Mouse (Mus musculus): ENCODE measurements around the gene Ass1. TPM values are rescaled to one million over a fixed set of nuclear protein-coding genes. Genes with fewer than 3 reads are reported as not detected.

Ass1 gene
- 10.4 and 12.5 TPM in 2 replicates for polyA plus RNA-seq (2015; fragmentation: Nextera tagmentation; extraction: Ambion mirVana)

DNA sequence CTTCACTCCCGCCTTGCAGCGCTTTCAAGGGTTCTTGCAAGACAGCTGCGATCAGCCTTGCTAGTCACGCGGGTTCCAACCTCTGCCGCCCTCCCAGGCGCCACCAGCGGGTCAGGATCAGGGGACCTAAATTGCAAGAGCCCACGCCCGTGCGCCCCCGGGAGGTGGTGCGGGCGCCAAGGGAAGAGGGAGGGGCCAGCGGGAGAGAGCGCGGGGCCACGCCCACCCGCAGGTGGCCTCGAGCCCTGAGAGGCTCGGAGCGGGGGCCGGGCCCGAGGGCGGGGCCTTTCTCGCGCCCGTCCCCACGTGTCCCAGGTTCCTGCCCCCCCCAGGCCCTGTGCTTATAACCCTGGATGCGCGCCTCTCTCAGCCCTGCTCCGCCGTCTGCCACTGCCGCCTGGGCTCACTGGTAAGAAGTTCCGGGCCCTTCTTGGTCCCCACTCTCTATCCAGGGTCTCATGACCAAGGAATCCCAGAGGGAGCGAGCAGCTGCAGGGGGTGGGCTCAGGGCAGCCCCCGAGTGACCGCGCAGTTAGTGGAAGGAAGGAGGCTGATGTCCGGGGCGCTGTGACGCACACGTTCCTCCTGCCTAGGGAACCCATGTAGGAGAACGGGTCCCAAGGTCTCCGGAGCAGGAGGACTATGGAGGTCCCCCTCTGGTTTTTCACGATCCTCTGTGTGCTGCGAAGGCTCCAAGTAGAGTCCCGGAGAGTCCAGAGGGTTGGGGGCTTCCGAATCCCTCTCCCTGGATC, at the start of gene Ass1:
Gene Ass1, plus strand, starts transcription at position 277 of the 752 bp plus-strand sequence.
- Histone ChIP-seq H3K9ac (peak within 1 kb of the TSS; percentile 79), H3K4me3 (peak within 1 kb of the TSS; percentile 57), H3K27ac (replicated peaks) (0 out of 2 replicates have a peak within 1 kb of the TSS, but pooled peaks have one; percentile 8), H3K36me3 (no peaks in the 10 kb centered on the region), H3K9me3 (no peaks in the 10 kb centered on the region), H3K4me1 (peaks cover 21% of the 10 kb centered on the region), H3K4me2 (peak within 1 kb of the TSS; percentile 97), H3K27me3 (replicated peaks) (peaks cover 48% of the 10 kb centered on the region)
- ATAC-seq (ENCODE audit: extremely low read depth, insufficient number of reproducible peaks, low FRiP score, low TSS enrichment), result peak; percentile 62; the same call in 1 of the 2 replicates
- WGBS, result 1% methylated on average over 49 of the region's 49 CpGs

DNA sequence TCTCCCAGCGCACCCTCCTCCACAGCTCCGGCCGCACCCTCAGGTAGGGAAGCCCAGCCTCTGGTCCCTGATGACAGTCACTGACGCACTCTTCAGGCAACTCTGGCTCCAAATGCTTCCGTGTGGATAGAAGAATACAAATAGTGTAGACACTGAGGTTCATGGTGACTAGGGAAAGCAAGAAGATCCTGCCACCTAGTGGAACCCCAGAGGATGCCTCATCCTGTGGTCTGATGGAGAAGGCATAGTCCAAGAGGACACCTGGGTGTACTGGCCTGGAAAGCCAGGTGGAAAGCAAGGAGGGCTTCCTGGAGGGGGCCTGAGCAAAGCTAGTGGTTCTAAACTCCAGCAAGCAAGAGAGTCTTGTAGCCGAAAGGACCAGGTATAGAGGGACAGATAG, 49.1 kb upstream of the Ass1 start:
- Histone ChIP-seq H3K4me3 (no peak overlapping the region), H3K27me3 (replicated peaks) (peaks cover 48% of the 10 kb centered on the region), H3K4me2 (no peak overlapping the region), H3K9me3 (no peaks in the 10 kb centered on the region), H3K9ac (no peak overlapping the region), H3K4me1 (peaks cover 8% of the 10 kb centered on the region), H3K36me3 (no peaks in the 10 kb centered on the region), H3K27ac (replicated peaks) (no peak overlapping the region)
- no peak for ATAC-seq (ENCODE audit: extremely low read depth, insufficient number of reproducible peaks, low FRiP score, low TSS enrichment)
- WGBS, result 72% methylated on average over 6 of the region's 6 CpGs

- Histone ChIP-seq H3K36me3 (no peaks in the 10 kb centered on the region), H3K9me3 (no peaks in the 10 kb centered on the region), H3K4me3 (no peak overlapping the region), H3K4me1 (peaks cover 8% of the 10 kb centered on the region), H3K27ac (replicated peaks) (no peak overlapping the region), H3K4me2 (no peak overlapping the region), H3K27me3 (replicated peaks) (peaks cover 60% of the 10 kb centered on the region), H3K9ac (no peak overlapping the region)
- 60% methylated on average over 6 of the region's 6 CpGs for WGBS
- ATAC-seq (ENCODE audit: extremely low read depth, insufficient number of reproducible peaks, low FRiP score, low TSS enrichment), result no peak
These were observed 47.4 kb upstream of the Ass1 start for GRCm38 (mm10) chr2:31422576-31422975.

DNA sequence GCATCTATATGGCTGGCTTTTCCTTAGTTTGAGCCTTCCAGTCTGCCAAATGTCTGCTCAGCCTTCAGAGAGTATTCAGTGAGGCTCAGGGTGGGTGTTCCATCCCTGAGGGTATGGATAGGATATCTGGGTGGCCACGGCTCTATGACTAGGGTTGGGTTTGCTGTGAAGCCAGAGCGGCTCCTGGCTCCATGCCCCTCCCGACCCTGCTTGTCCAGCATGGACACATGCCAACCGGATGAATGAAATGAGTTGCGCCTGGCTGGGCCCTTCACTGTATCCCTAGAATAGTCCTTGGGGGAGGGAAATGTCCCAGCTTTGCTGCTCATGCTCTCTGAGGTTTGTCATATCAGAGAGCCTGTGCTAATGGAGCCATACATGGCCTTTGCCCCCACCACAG, 38.5 kb upstream of the Ass1 start:
- Histone ChIP-seq H3K4me2 (no peak overlapping the region), H3K4me1 (peaks cover 7% of the 10 kb centered on the region)

DNA sequence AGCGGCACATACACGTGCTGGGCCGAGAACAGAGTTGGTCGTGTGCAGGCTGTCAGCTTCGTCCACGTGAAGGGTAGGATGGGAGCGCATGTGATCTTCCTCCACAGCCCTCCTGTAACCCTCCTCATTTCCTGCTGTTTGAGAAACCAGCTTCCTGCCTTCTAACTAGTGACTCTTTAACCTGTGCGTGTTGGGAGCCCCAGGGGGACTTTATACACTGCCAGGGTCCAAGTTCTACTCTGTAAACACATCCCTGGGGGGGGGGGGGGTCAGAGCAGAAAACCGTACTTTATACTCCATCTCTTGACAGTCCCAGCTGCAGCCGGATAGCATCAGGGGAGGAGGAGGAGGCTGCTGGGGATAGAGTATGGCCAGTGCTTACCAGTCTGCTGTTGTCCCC, 35.3 kb upstream of the Ass1 start:
- Histone ChIP-seq H3K9me3 (no peaks in the 10 kb centered on the region), H3K27me3 (replicated peaks) (peaks cover 37% of the 10 kb centered on the region), H3K36me3 (no peaks in the 10 kb centered on the region), H3K4me3 (no peak overlapping the region), H3K9ac (no peak overlapping the region), H3K4me2 (no peak overlapping the region), H3K4me1 (peaks cover 7% of the 10 kb centered on the region), H3K27ac (replicated peaks) (no peak overlapping the region)
- 65% methylated on average over 10 of the region's 10 CpGs for WGBS
- ATAC-seq (ENCODE audit: extremely low read depth, insufficient number of reproducible peaks, low FRiP score, low TSS enrichment), result no peak

More for the DNA sequence above, 38.5 kb upstream of the Ass1 start:
- Histone ChIP-seq H3K9me3 (no peaks in the 10 kb centered on the region), H3K36me3 (no peaks in the 10 kb centered on the region), H3K27ac (replicated peaks) (no peak overlapping the region), H3K27me3 (replicated peaks) (peaks cover 58% of the 10 kb centered on the region), H3K9ac (no peak overlapping the region), H3K4me3 (no peak overlapping the region)
- 46% methylated on average over 5 of the region's 5 CpGs for WGBS
- ATAC-seq (ENCODE audit: extremely low read depth, insufficient number of reproducible peaks, low FRiP score, low TSS enrichment), result no peak

- Histone ChIP-seq H3K4me3 (no peak overlapping the region), H3K27ac (replicated peaks) (no peak overlapping the region), H3K9ac (no peak overlapping the region), H3K4me1 (peaks cover 7% of the 10 kb centered on the region), H3K9me3 (no peaks in the 10 kb centered on the region), H3K36me3 (no peaks in the 10 kb centered on the region), H3K4me2 (no peak overlapping the region), H3K27me3 (replicated peaks) (peaks cover 29% of the 10 kb centered on the region)
- 37% methylated on average over 6 of the region's 6 CpGs for WGBS
- no peak for ATAC-seq (ENCODE audit: extremely low read depth, insufficient number of reproducible peaks, low FRiP score, low TSS enrichment)
These were observed 34.4 kb upstream of the Ass1 start for GRCm38 (mm10) chr2:31435567-31435966.

GRCm38 (mm10) chr2:31437480-31438245, 32.3 kb upstream of the Ass1 start:
- ATAC-seq (ENCODE audit: extremely low read depth, insufficient number of reproducible peaks, low FRiP score, low TSS enrichment), result no peak
- no peak overlapping the region for H3K4me3 ChIP-seq
- 63% methylated on average over 14 of the region's 14 CpGs for WGBS
- H3K27me3 ChIP-seq (replicated peaks), result peaks cover 18% of the 10 kb centered on the region; the same call in 1 of the 2 replicates
- H3K36me3 ChIP-seq, result no peaks in the 10 kb centered on the region
- no peaks in the 10 kb centered on the region for H3K9me3 ChIP-seq
- H3K27ac ChIP-seq (replicated peaks), result no peak overlapping the region
- H3K4me1 ChIP-seq, result peaks cover 6% of the 10 kb centered on the region; the same call in 1 of the 2 replicates
- no peak overlapping the region for H3K9ac ChIP-seq
- no peak overlapping the region for H3K4me2 ChIP-seq

- peaks cover 8% of the 10 kb centered on the region; the same call in 1 of the 2 replicates for H3K4me1 ChIP-seq
- H3K4me2 ChIP-seq, result no peak overlapping the region
- no peak overlapping the region for H3K27ac ChIP-seq (replicated peaks)
- H3K9me3 ChIP-seq, result no peaks in the 10 kb centered on the region
- no peak overlapping the region for H3K4me3 ChIP-seq
- H3K9ac ChIP-seq, result no peak overlapping the region
- WGBS, result 84% methylated on average over 6 of the region's 6 CpGs
- peaks cover 12% of the 10 kb centered on the region; the same call in 1 of the 2 replicates for H3K27me3 ChIP-seq (replicated peaks)
- no peak for ATAC-seq (ENCODE audit: extremely low read depth, insufficient number of reproducible peaks, low FRiP score, low TSS enrichment)
- H3K36me3 ChIP-seq, result no peaks in the 10 kb centered on the region
These were observed 30.4 kb upstream of the Ass1 start for GRCm38 (mm10) chr2:31439576-31439975.

DNA sequence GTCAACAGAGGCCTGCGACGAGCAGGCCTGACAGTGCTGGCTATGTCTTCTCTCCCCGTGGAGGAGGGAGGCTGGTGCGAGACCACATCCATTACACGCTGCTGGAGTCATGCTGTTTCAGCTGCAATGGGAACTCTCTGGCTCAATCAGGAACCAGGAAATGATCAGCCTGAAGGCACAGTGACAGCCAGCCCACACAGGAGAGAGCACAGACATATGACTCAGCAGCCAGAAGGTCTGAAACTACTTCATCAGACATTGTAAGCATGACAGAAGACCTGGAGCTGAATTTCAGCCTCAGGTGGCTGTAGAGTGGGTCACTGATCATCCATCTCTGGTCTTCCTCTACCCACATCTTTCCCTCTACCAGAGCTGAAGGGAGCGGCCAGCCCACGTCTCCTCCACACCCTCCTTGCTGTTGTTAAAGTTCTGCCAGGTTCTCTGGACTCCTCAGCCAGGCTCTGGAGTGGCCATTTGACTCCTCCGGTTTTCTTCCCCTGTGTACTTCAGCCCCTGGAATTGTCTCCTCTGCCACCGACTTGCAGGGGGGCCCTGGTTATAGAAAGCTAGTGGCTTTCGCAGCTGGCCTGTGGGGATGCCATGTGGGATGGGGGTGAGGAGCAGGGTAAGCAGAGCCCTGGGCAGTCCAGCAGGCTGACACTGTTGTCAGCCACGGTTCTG, 27.4 kb upstream of the Ass1 start:
- no peaks in the 10 kb centered on the region for H3K9me3 ChIP-seq
- no peak overlapping the region for H3K4me3 ChIP-seq
- no peaks in the 10 kb centered on the region for H3K27me3 ChIP-seq (replicated peaks)
- H3K36me3 ChIP-seq, result no peaks in the 10 kb centered on the region
- H3K4me1 ChIP-seq, result peaks cover 8% of the 10 kb centered on the region; the same call in 1 of the 2 replicates
- H3K27ac ChIP-seq (replicated peaks), result no peak overlapping the region
- ATAC-seq (ENCODE audit: extremely low read depth, insufficient number of reproducible peaks, low FRiP score, low TSS enrichment), result no peak
- WGBS, result 58% methylated on average over 11 of the region's 11 CpGs
- H3K4me2 ChIP-seq, result no peak overlapping the region
- no peak overlapping the region; the same call in 1 of the 2 replicates for H3K9ac ChIP-seq

- Histone ChIP-seq H3K27me3 (replicated peaks) (no peaks in the 10 kb centered on the region), H3K4me1 (peaks cover 35% of the 10 kb centered on the region), H3K27ac (replicated peaks) (no peak overlapping the region), H3K4me2 (no peak overlapping the region), H3K9me3 (no peaks in the 10 kb centered on the region), H3K4me3 (no peak overlapping the region), H3K9ac (no peak overlapping the region), H3K36me3 (no peaks in the 10 kb centered on the region)
- WGBS, result 66% methylated on average over 4 of the region's 4 CpGs
- no peak for ATAC-seq (ENCODE audit: extremely low read depth, insufficient number of reproducible peaks, low FRiP score, low TSS enrichment)
These were observed 24.0 kb upstream of the Ass1 start for GRCm38 (mm10) chr2:31446036-31446435.

DNA sequence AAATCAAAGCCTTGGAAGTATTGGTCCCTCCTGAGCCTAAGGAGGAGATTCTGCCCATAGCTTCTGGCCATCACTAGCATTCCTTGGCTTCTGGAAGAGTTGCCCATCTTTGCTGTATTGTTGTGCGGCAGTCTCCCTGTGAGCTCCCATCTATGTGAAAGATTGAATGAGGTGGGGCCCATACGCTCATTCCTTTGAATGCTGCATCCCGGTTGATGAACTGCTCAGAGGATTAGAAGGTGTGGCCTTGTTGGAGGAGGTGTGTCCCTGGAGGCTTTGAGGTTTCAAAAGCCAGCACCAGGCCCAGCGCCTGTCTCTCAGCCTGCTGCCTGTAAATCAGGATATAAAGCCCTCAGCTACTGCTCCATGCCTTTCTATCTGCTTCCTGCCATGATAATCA, 23.6 kb upstream of the Ass1 start:
- no peak overlapping the region for H3K27ac ChIP-seq (replicated peaks)
- no peaks in the 10 kb centered on the region for H3K9me3 ChIP-seq
- H3K4me1 ChIP-seq, result peaks cover 40% of the 10 kb centered on the region
- no peak overlapping the region for H3K4me2 ChIP-seq
- ATAC-seq (ENCODE audit: extremely low read depth, insufficient number of reproducible peaks, low FRiP score, low TSS enrichment), result no peak
- WGBS, result 62% methylated on average over 4 of the region's 4 CpGs
- no peaks in the 10 kb centered on the region for H3K27me3 ChIP-seq (replicated peaks)
- H3K4me3 ChIP-seq, result no peak overlapping the region
- no peak overlapping the region for H3K9ac ChIP-seq
- H3K36me3 ChIP-seq, result no peaks in the 10 kb centered on the region
